In the genomic region with DNA sequence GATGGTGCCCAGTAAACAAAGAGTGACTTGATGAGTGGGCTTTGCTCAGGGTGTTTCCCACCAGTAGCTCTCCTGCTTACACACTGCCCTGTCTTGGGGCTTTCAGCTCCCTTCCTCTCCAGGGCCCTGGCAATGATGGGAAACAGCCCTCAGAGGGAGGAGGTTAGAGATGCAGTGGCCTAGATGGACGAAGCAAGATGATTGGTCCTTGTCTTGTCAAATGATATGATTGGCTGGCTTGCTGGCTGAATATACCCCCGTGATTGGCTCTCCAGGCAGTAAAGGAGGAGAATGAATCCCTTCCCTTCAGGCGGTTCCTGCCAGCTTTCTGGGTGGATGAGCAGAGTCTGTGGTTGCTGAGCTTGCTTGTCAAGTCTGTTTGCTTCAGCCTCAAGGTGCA, we compare ENCODE assay signal across 8 mouse cellular contexts.
DNase-seq lines count a peak whose midpoint lies in the region; ATAC-seq lines count a peak whose summit lies in the region.

No protein-coding gene starts in this region.

- no peaks in the 10 kb centered on the region for H3K9me3 ChIP-seq in neural tube, embryonic 11.5 days (ENCODE audit: control insufficient read depth, low read length)

- H3K4me1 ChIP-seq in neural tube, embryonic 11.5 days (ENCODE audit: control insufficient read depth, insufficient read depth, low read length): no peaks in the 10 kb centered on the region

- DNase-seq in testis, postnatal 14 days (ENCODE audit: low spot score): peak; percentile 45
- no peak for DNase-seq in testis, postnatal 10 days (ENCODE audit: low spot score)
- DNase-seq in cerebellum, postnatal 4 days (ENCODE audit: low spot score in 2 of 2): peak; percentile 41 to 69
- DNase-seq in gastrocnemius, postnatal 25 days: peak; percentile 7
- peak; percentile 31 to 44 for DNase-seq in layer of hippocampus, postnatal 25 days (ENCODE audit: extremely low spot score in 1 of 2, low spot score in 1 of 2)
- peak; percentile 72 for DNase-seq in neural tube, embryonic 11.5 days (ENCODE audit: low spot score)
- DNase-seq in thymus, postnatal 36 days: no peak
- DNase-seq in urinary bladder, postnatal 36 days (ENCODE audit: low spot score in 2 of 2): no peak

- peak; percentile 92 for ATAC-seq in neural tube, embryonic 11.5 days (ENCODE audit: insufficient read depth, low FRiP score, low TSS enrichment)

- peak overlapping the region; percentile 51 for H3K27ac ChIP-seq in neural tube, embryonic 11.5 days (ENCODE audit: low read depth, low read length)

- no peaks in the 10 kb centered on the region for H3K36me3 ChIP-seq in neural tube, embryonic 11.5 days (ENCODE audit: control insufficient read depth, insufficient read depth, low read length)

- peak overlapping the region; percentile 46; the same call in 1 of the 2 replicates for H3K9ac ChIP-seq in neural tube, embryonic 11.5 days (ENCODE audit: low read length)

- peak overlapping the region; percentile 26; the same call in 1 of the 2 replicates for H3K4me3 ChIP-seq in neural tube, embryonic 11.5 days (ENCODE audit: low read depth, low read length)

- H3K4me2 ChIP-seq in neural tube, embryonic 11.5 days (ENCODE audit: low read depth): peak overlapping the region; percentile 30

- WGBS in neural tube, embryonic 11.5 days: 3% methylated on average over 3 of the region's 3 CpGs

- no peaks in the 10 kb centered on the region for H3K27me3 ChIP-seq in neural tube, embryonic 11.5 days (ENCODE audit: control insufficient read depth, insufficient read depth, low read length)

Comparison
In these comparisons a context has a peak if more than half of its experiments do, and no peak if none do; other contexts are left out.
1. DNase-seq: peak in testis, postnatal 14 days (single experiment), cerebellum, postnatal 4 days (2 of 2), gastrocnemius, postnatal 25 days (single experiment), layer of hippocampus, postnatal 25 days (2 of 2) and neural tube, embryonic 11.5 days (single experiment); none in testis, postnatal 10 days (single experiment), thymus, postnatal 36 days (0 of 2) and urinary bladder, postnatal 36 days (0 of 2).